Mouse (Mus musculus) forebrain, embryonic 14.5 days (tissue): ENCODE data around the gene Pitpnm1. TPM values are rescaled to one million over a fixed set of nuclear protein-coding genes. Genes with fewer than 3 reads are reported as not detected.
"Not testable (repeated sequence)": the region's sequence is repeated elsewhere in the genome, so short reads cannot be mapped to it uniquely, and the experiment has no call there.

Source experiments
- ATAC-seq: fragments of 200-750 bp; cut with Nextera tagmentation; 2 replicates; pipeline ENCODE4 v1.8.0; 2017; ENCODE audit warnings: mild to moderate bottlenecking, moderate library complexity
- DNase-seq: peaks from one replicate; pipeline ENCODE4 v3.0.0-alpha.2; 2015; ENCODE audit warnings: low spot score
- H3K27ac ChIP-seq: fragments of 300-500 bp; sonication (generic); 2 replicates; pipeline ENCODE4 v1.5.1; 2014; ENCODE audit warnings: low read depth, mild to moderate bottlenecking, control low read depth, low read length, moderate library complexity
- H3K27me3 ChIP-seq: fragments of 300-500 bp; sonication (generic); replicated peaks from 2 replicates; pipeline ENCODE4 v1.6.1; 2014; ENCODE audit warnings: low read length, control low read depth, mixed read lengths; ENCODE audit not compliant: control insufficient read depth, insufficient read depth
- H3K36me3 ChIP-seq: fragments of 300-500 bp; sonication (generic); 2 replicates; pipeline ENCODE4 v1.6.1; 2014; ENCODE audit warnings: low read length, control low read depth; ENCODE audit not compliant: control insufficient read depth, insufficient read depth
- H3K4me1 ChIP-seq: fragments of 300-500 bp; sonication (generic); 2 replicates; pipeline ENCODE4 v1.6.1; 2014; ENCODE audit warnings: antibody characterized with exemption, low read length, control low read depth; ENCODE audit not compliant: control insufficient read depth, insufficient read depth
- H3K4me2 ChIP-seq: fragments of 300-500 bp; sonication (generic); 2 replicates; pipeline ENCODE4 v1.6.1; 2014; ENCODE audit warnings: mild to moderate bottlenecking, control low read depth, low read length
- H3K4me3 ChIP-seq: fragments of 300-500 bp; sonication (generic); 2 replicates; pipeline ENCODE4 v1.5.1; 2014; ENCODE audit warnings: low read depth, low read length, control low read depth
- H3K9ac ChIP-seq: fragments of 300-500 bp; sonication (generic); 2 replicates; pipeline ENCODE4 v1.6.1; 2014; ENCODE audit warnings: mild to moderate bottlenecking, low read length, control low read depth, moderate library complexity
- H3K9me3 ChIP-seq: fragments of 300-500 bp; sonication (generic); replicated peaks from 2 replicates; pipeline ENCODE4 v1.6.1; 2016; ENCODE audit warnings: low read length, control low read depth, mixed read lengths; ENCODE audit not compliant: control insufficient read depth
- WGBS: fragments of 180-500 bp; shearing (Covaris S2); extraction: QIAGEN DNeasy Blood & Tissue Kit; methylation state at CpG from one replicate; pipeline ENCODE4 v1.1.7; 2014; 5-methylcytosine and 5-hydroxymethylcytosine counted together
- polyA plus RNA-seq: library from polyadenylated mRNA; unstranded; fragments of >200 nt; fragmentation: Nextera tagmentation; extraction: Ambion mirVana; gene quantifications from 2 replicates; pipeline ENCODE4 v1.2.1, GENCODE M21; 2014

Gene Pitpnm1
- polyA plus RNA-seq, 1 experiment from 2014 or later: 29.1 TPM

GRCm38 (mm10) chr19:4066280-4066679, 33.5 kb upstream of the Pitpnm1 start:
- no peak for DNase-seq
- H3K36me3 ChIP-seq: no peaks in the 10 kb centered on the region
- H3K9ac ChIP-seq: no peak overlapping the region
- no peak overlapping the region for H3K4me2 ChIP-seq
- H3K27me3 ChIP-seq: no peaks in the 10 kb centered on the region; the same call in 1 of the 2 replicates
- no peak for ATAC-seq
- no peaks in the 10 kb centered on the region for H3K4me1 ChIP-seq
- no peak overlapping the region for H3K4me3 ChIP-seq
- no peaks in the 10 kb centered on the region for H3K9me3 ChIP-seq
- H3K27ac ChIP-seq: no peak overlapping the region
- WGBS: 84% methylated on average over 6 of the region's 6 CpGs

GRCm38 (mm10) chr19:4066877-4067276, 32.9 kb upstream of the Pitpnm1 start:
- Histone ChIP-seq H3K4me3 (no peak overlapping the region), H3K27me3 (no peaks in the 10 kb centered on the region; the same call in 1 of the 2 replicates), H3K27ac (no peak overlapping the region), H3K36me3 (no peaks in the 10 kb centered on the region), H3K9me3 (no peaks in the 10 kb centered on the region), H3K4me2 (no peak overlapping the region), H3K9ac (no peak overlapping the region), H3K4me1 (no peaks in the 10 kb centered on the region)
- DNase-seq (no peak), ATAC-seq (no peak)

GRCm38 (mm10) chr19:4068242-4068641, 31.6 kb upstream of the Pitpnm1 start:
- H3K27me3 ChIP-seq, H3K9ac ChIP-seq, H3K27ac ChIP-seq, H3K4me1 ChIP-seq, H3K36me3 ChIP-seq, ATAC-seq, DNase-seq, H3K4me3 ChIP-seq, H3K9me3 ChIP-seq, H3K4me2 ChIP-seq: not testable (repeated sequence)
- WGBS: 92% methylated on average over 2 of the region's 2 CpGs

- Histone ChIP-seq H3K36me3 (no peaks in the 10 kb centered on the region), H3K4me1 (no peaks in the 10 kb centered on the region), H3K27ac (no peak overlapping the region), H3K9me3 (no peaks in the 10 kb centered on the region), H3K4me3 (no peak overlapping the region), H3K27me3 (no peaks in the 10 kb centered on the region; the same call in 1 of the 2 replicates), H3K4me2 (no peak overlapping the region), H3K9ac (no peak overlapping the region)
- ATAC-seq: no peak
- WGBS: 53% methylated on average over 15 of the region's 15 CpGs
- no peak for DNase-seq
Observed at GRCm38 (mm10) chr19:4068717-4069410, 30.9 kb upstream of the Pitpnm1 start.

GRCm38 (mm10) chr19:4070311-4070710, 29.5 kb upstream of the Pitpnm1 start:
- no peak overlapping the region for H3K4me3 ChIP-seq
- H3K36me3 ChIP-seq: no peaks in the 10 kb centered on the region
- H3K27me3 ChIP-seq: no peaks in the 10 kb centered on the region; the same call in 1 of the 2 replicates
- 74% methylated on average over 15 of the region's 15 CpGs for WGBS
- H3K4me2 ChIP-seq: no peak overlapping the region
- H3K27ac ChIP-seq: no peak overlapping the region
- no peaks in the 10 kb centered on the region for H3K9me3 ChIP-seq
- DNase-seq (no peak), ATAC-seq (no peak)
- no peak overlapping the region for H3K9ac ChIP-seq
- H3K4me1 ChIP-seq: no peaks in the 10 kb centered on the region

GRCm38 (mm10) chr19:4070756-4071155, 29.0 kb upstream of the Pitpnm1 start:
- Histone ChIP-seq H3K27me3 (no peaks in the 10 kb centered on the region; the same call in 1 of the 2 replicates), H3K4me3 (no peak overlapping the region), H3K27ac (no peak overlapping the region), H3K4me1 (no peaks in the 10 kb centered on the region), H3K9me3 (no peaks in the 10 kb centered on the region), H3K36me3 (no peaks in the 10 kb centered on the region), H3K4me2 (no peak overlapping the region), H3K9ac (no peak overlapping the region)
- WGBS: 80% methylated on average over 8 of the region's 8 CpGs
- no peak for DNase-seq
- no peak for ATAC-seq

GRCm38 (mm10) chr19:4071406-4071805, 28.4 kb upstream of the Pitpnm1 start:
- DNase-seq (no peak), ATAC-seq (no peak)
- Histone ChIP-seq H3K27me3 (no peaks in the 10 kb centered on the region; the same call in 1 of the 2 replicates), H3K9me3 (no peaks in the 10 kb centered on the region), H3K9ac (no peak overlapping the region), H3K27ac (no peak overlapping the region), H3K4me2 (no peak overlapping the region), H3K4me3 (no peak overlapping the region), H3K4me1 (no peaks in the 10 kb centered on the region), H3K36me3 (no peaks in the 10 kb centered on the region)
- 90% methylated on average over 6 of the region's 6 CpGs for whole genome bisulfite sequencing

GRCm38 (mm10) chr19:4072706-4073424, 26.9 kb upstream of the Pitpnm1 start:
- Histone ChIP-seq H3K4me3 (no peak overlapping the region), H3K4me1 (no peaks in the 10 kb centered on the region), H3K27me3 (no peaks in the 10 kb centered on the region; the same call in 1 of the 2 replicates), H3K27ac (no peak overlapping the region), H3K9ac (no peak overlapping the region), H3K36me3 (no peaks in the 10 kb centered on the region), H3K4me2 (no peak overlapping the region), H3K9me3 (no peaks in the 10 kb centered on the region)
- 73% methylated on average over 6 of the region's 6 CpGs for whole genome bisulfite sequencing
- DNase-seq: no peak
- ATAC-seq: no peak

GRCm38 (mm10) chr19:4075531-4075930, 24.3 kb upstream of the Pitpnm1 start:
- 88% methylated on average over 1 of the region's 1 CpGs for WGBS

More at GRCm38 (mm10) chr19:4075531-4075930, 24.3 kb upstream of the Pitpnm1 start:
- Histone ChIP-seq H3K27ac (no peak overlapping the region), H3K9me3 (no peaks in the 10 kb centered on the region), H3K36me3 (no peaks in the 10 kb centered on the region), H3K27me3 (no peaks in the 10 kb centered on the region), H3K9ac (no peak overlapping the region), H3K4me3 (no peak overlapping the region), H3K4me1 (no peaks in the 10 kb centered on the region), H3K4me2 (no peak overlapping the region)
- DNase-seq: no peak
- no peak for ATAC-seq
